Mouse (Mus musculus) liver, embryonic 13.5 days (tissue): ENCODE data around the gene Zmym5. TPM values are rescaled to one million over a fixed set of nuclear protein-coding genes. Genes with fewer than 3 reads are reported as not detected.
"Not testable (repeated sequence)": the region's sequence is repeated elsewhere in the genome, so short reads cannot be mapped to it uniquely, and the experiment has no call there.

Source experiments
- ATAC-seq: fragments of 200-750 bp; cut with Nextera tagmentation; 2 replicates; pipeline ENCODE4 v1.8.0; 2017; ENCODE audit warnings: low read depth, mild to moderate bottlenecking, moderate number of reproducible peaks, moderate library complexity
- DNase-seq: peaks from one replicate; pipeline ENCODE4 v3.0.0; 2022
- H3K27ac ChIP-seq: fragments of 300-500 bp; sonication (generic); 2 replicates; pipeline ENCODE4 v1.5.1; 2015; ENCODE audit warnings: moderate library complexity, mild to moderate bottlenecking, inconsistent platforms
- H3K27me3 ChIP-seq: fragments of 300-500 bp; sonication (generic); 2 replicates; pipeline ENCODE4 v1.6.1; 2015; ENCODE audit warnings: mild to moderate bottlenecking, inconsistent platforms
- H3K36me3 ChIP-seq: fragments of 300-500 bp; sonication (generic); 2 replicates; pipeline ENCODE4 v1.6.1; 2015; ENCODE audit warnings: mild to moderate bottlenecking, inconsistent platforms
- H3K4me1 ChIP-seq: fragments of 300-500 bp; sonication (generic); replicated peaks from 2 replicates; pipeline ENCODE4 v1.6.1; 2015; ENCODE audit warnings: inconsistent platforms
- H3K4me2 ChIP-seq: fragments of 300-500 bp; sonication (generic); 2 replicates; pipeline ENCODE4 v1.6.1; 2015; ENCODE audit warnings: inconsistent platforms, mild to moderate bottlenecking, moderate library complexity
- H3K4me3 ChIP-seq: fragments of 300-500 bp; sonication (generic); replicated peaks from 2 replicates; pipeline ENCODE4 v1.5.1; 2015; ENCODE audit warnings: mild to moderate bottlenecking, inconsistent platforms
- H3K9ac ChIP-seq: fragments of 300-500 bp; sonication (generic); 2 replicates; pipeline ENCODE4 v1.6.1; 2015; ENCODE audit warnings: mild to moderate bottlenecking, inconsistent platforms
- H3K9me3 ChIP-seq: fragments of 300-500 bp; sonication (generic); replicated peaks from 2 replicates; pipeline ENCODE4 v1.6.1; 2016; ENCODE audit warnings: inconsistent platforms
- WGBS: fragments of 180-500 bp; shearing (Covaris S2); methylation state at CpG from one replicate; pipeline ENCODE4 v1.1.7; 2015; ENCODE audit not compliant: insufficient replicate concordance; 5-methylcytosine and 5-hydroxymethylcytosine counted together
- polyA plus RNA-seq: library from polyadenylated mRNA; unstranded; fragments of >200 nt; fragmentation: Nextera tagmentation; extraction: Ambion mirVana; gene quantifications from 2 replicates; pipeline ENCODE4 v1.2.1, GENCODE M21; 2015

The Zmym5 gene
- polyA plus RNA-seq, 1 experiment from 2014 or later = 9.1 TPM

- WGBS = 53% methylated on average over 4 of the region's 4 CpGs
- no peak for ATAC-seq
- no peak for DNase-seq
- Histone ChIP-seq H3K9me3 (no peaks in the 10 kb centered on the region), H3K27me3 (0 out of 2 replicates have a peak, but pooled peaks cover 4% of the 10 kb centered on the region), H3K27ac (no peak overlapping the region), H3K4me1 (peaks cover 12% of the 10 kb centered on the region), H3K9ac (no peak overlapping the region), H3K4me2 (no peak overlapping the region), H3K36me3 (no peaks in the 10 kb centered on the region), H3K4me3 (no peak overlapping the region)
These were observed 5.6 kb upstream of the Zmym5 start for GRCm38 (mm10) chr14:56817131-56817530.

DNA sequence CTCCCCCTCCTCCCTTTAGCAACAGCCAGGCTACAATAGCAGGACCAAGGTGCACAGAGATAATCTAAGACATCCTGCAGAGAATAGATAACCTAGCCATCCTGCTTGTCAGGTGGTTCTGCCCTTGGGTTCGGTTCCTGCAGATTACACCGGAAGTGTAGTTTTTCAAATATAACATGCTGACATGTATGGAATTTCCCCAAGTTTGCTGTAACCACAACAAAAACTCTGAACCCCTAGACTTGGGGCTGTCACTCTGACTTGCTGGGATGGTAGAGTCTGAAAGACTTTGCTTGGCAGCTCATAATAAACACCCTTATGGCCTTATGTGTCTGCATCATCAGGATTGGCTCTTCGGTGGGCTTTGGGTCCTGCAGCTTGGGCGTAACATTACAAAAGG, 5.0 kb upstream of the Zmym5 start:
- Histone ChIP-seq H3K36me3 (no peaks in the 10 kb centered on the region), H3K27me3 (0 out of 2 replicates have a peak, but pooled peaks cover 4% of the 10 kb centered on the region), H3K9ac (no peak overlapping the region), H3K9me3 (no peaks in the 10 kb centered on the region), H3K4me3 (no peak overlapping the region), H3K4me2 (no peak overlapping the region), H3K27ac (no peak overlapping the region), H3K4me1 (peaks cover 12% of the 10 kb centered on the region)
- 65% methylated on average over 4 of the region's 4 CpGs for WGBS
- ATAC-seq = no peak
- no peak for DNase-seq

DNA sequence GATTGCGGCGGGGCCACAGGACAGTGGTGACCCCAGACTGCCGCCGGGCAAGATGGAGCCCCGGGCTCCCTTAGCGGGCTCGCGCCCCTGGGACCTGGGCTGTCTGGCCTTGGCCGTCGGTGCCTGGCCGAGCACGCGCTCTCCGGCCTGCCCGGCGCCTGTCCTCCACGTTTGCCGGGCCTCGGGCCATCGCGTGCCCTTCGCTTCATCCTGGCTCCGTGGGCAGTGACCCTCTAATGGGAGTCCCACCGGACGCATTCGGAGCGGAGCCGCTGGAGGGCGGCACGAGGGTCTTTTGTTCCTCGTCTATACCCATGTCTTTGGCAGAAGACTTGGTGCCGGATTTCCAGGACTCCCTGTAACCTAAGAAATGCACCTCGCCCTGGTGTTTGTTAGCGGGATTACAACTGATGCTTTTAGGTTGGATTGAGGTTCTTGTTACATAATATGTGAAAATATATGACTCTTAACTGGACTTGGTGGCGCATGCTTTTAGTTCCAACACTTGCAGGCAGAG, 1.1 kb upstream of the Zmym5 start:
- Histone ChIP-seq H3K27ac (peak overlapping the region; percentile 83), H3K36me3 (no peaks in the 10 kb centered on the region), H3K9me3 (no peaks in the 10 kb centered on the region), H3K27me3 (0 out of 2 replicates have a peak, but pooled peaks cover 4% of the 10 kb centered on the region), H3K4me1 (peaks cover 31% of the 10 kb centered on the region), H3K4me2 (peak overlapping the region; percentile 90), H3K9ac (peak overlapping the region; percentile 85), H3K4me3 (peak overlapping the region; percentile 80)
- ATAC-seq (no peak), DNase-seq (peak; percentile 61)
- under 1% methylated on average over 35 of the region's 35 CpGs for WGBS

GRCm38 (mm10) chr14:56810781-56811690, 480 bp downstream of the Zmym5 start:
- H3K27me3 ChIP-seq, H3K36me3 ChIP-seq, H3K9me3 ChIP-seq: not testable (repeated sequence)
- H3K27ac ChIP-seq = peak overlapping the region; percentile 87
- H3K4me2 ChIP-seq = peak overlapping the region; percentile 73
- WGBS = under 1% methylated on average over 44 of the region's 86 CpGs
- ATAC-seq (peak; percentile 82), DNase-seq (peak; percentile 56)
- H3K4me1 ChIP-seq = peaks cover 31% of the 10 kb centered on the region
- peak overlapping the region; percentile 87 for H3K9ac ChIP-seq
- H3K4me3 ChIP-seq = peak overlapping the region; percentile 80

- no peak overlapping the region for H3K27ac ChIP-seq
- ATAC-seq (no peak), DNase-seq (peak; percentile 36)
- H3K4me1 ChIP-seq = no peaks in the 10 kb centered on the region
- no peak overlapping the region for H3K4me2 ChIP-seq
- no peak overlapping the region for H3K9ac ChIP-seq
- 35% methylated on average over 2 of the region's 2 CpGs for WGBS
- H3K27me3 ChIP-seq = no peaks in the 10 kb centered on the region
- peaks cover 55% of the 10 kb centered on the region for H3K36me3 ChIP-seq
- no peaks in the 10 kb centered on the region for H3K9me3 ChIP-seq
- H3K4me3 ChIP-seq = no peak overlapping the region
These were observed 18.3 kb downstream of the Zmym5 start for GRCm38 (mm10) chr14:56793243-56793642.

GRCm38 (mm10) chr14:56784575-56784974, 26.9 kb downstream of the Zmym5 start:
- Histone ChIP-seq H3K27me3 (no peaks in the 10 kb centered on the region), H3K27ac (no peak overlapping the region), H3K9ac (no peak overlapping the region), H3K4me1 (peaks cover 2% of the 10 kb centered on the region; the same call in 1 of the 2 replicates), H3K36me3 (no peaks in the 10 kb centered on the region), H3K4me2 (no peak overlapping the region), H3K9me3 (no peaks in the 10 kb centered on the region), H3K4me3 (no peak overlapping the region)
- 31% methylated on average over 1 of the region's 1 CpGs for WGBS
- DNase-seq = no peak
- ATAC-seq = no peak

GRCm38 (mm10) chr14:56778933-56779300, 32.6 kb downstream of the Zmym5 start:
- Histone ChIP-seq H3K9ac (peak overlapping the region; percentile 96), H3K4me2 (peak overlapping the region; percentile 90), H3K4me1 (peaks cover 38% of the 10 kb centered on the region), H3K36me3 (0 out of 2 replicates have a peak, but pooled peaks cover 3% of the 10 kb centered on the region), H3K9me3 (no peaks in the 10 kb centered on the region), H3K27ac (peak overlapping the region; percentile 94), H3K27me3 (no peaks in the 10 kb centered on the region), H3K4me3 (peak overlapping the region; percentile 93)
- DNase-seq = no peak
- peak; percentile 7; the same call in 1 of the 2 replicates for ATAC-seq
- 26% methylated on average over 3 of the region's 3 CpGs for WGBS

DNA sequence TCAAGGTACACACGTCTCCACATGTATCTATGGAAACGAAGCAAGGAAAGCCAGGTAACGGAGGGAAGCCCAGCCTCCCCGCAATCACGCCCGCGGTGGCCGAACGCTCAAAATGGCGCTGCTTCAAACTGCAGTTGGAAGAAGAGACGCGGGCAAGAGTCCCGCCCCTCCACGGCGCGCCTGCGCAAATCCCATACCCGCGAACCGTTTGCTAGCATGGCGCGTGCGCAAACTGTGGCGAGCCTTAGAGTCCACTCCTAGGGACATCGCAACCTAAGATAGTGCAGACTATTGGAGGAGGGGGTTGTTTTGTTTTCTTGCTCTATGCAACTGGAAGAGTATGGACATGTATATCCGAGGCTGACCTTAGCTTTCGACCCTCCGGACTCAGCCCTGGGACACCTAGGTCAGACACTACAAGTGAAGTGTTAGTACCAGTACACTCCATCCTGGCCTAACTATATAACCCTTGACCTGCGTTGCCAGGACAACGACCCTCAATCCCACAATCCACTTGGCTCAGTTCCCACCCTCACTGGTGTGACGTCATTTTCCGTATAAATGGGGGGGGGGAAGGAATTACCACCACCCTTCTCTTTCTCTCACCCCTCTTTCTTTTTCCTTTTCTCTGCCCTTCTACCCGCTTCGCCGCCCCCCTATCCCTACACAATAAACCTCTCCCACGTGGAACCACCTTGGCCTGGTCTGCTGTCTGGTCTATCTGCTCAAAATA, 33.1 kb downstream of the Zmym5 start, which contains the start of gene Pspc1:
Gene Pspc1, minus strand, starts transcription at position 117 of the 733 bp plus-strand sequence.
- no peaks in the 10 kb centered on the region for H3K27me3 ChIP-seq
- under 1% methylated on average over 36 of the region's 36 CpGs for WGBS
- peaks cover 43% of the 10 kb centered on the region for H3K4me1 ChIP-seq
- peak within 1 kb of the TSS; percentile 96 for H3K9ac ChIP-seq
- H3K27ac ChIP-seq = peak within 1 kb of the TSS; percentile 94
- ATAC-seq (peak; percentile 94), DNase-seq (peak; percentile 96)
- no peaks in the 10 kb centered on the region for H3K9me3 ChIP-seq
- H3K4me2 ChIP-seq = peak within 1 kb of the TSS; percentile 90
- 0 out of 2 replicates have a peak, but pooled peaks cover 3% of the 10 kb centered on the region for H3K36me3 ChIP-seq
- peak within 1 kb of the TSS; percentile 93 for H3K4me3 ChIP-seq

GRCm38 (mm10) chr14:56777360-56778136, 34.0 kb downstream of the Zmym5 start:
- H3K27me3 ChIP-seq = no peaks in the 10 kb centered on the region
- H3K4me3 ChIP-seq = peak overlapping the region; percentile 93
- H3K4me2 ChIP-seq = peak overlapping the region; percentile 90
- H3K9ac ChIP-seq = peak overlapping the region; percentile 96
- no peaks in the 10 kb centered on the region for H3K9me3 ChIP-seq
- H3K36me3 ChIP-seq = peaks cover 10% of the 10 kb centered on the region
- DNase-seq (peak; percentile 80), ATAC-seq (peak; percentile 64)
- H3K27ac ChIP-seq = peak overlapping the region; percentile 94
- under 1% methylated on average over 71 of the region's 71 CpGs for WGBS
- peaks cover 43% of the 10 kb centered on the region for H3K4me1 ChIP-seq

GRCm38 (mm10) chr14:56776571-56777238, 34.8 kb downstream of the Zmym5 start:
- peak overlapping the region; percentile 90 for H3K4me2 ChIP-seq
- no peaks in the 10 kb centered on the region for H3K9me3 ChIP-seq
- peak overlapping the region; percentile 96 for H3K9ac ChIP-seq
- H3K4me1 ChIP-seq = peaks cover 43% of the 10 kb centered on the region
- ATAC-seq (no peak), DNase-seq (peak; percentile 13)
- peak overlapping the region; percentile 93 for H3K4me3 ChIP-seq
- H3K27me3 ChIP-seq = no peaks in the 10 kb centered on the region
- peak overlapping the region; percentile 94; the same call in 1 of the 2 replicates for H3K27ac ChIP-seq
- peaks cover 15% of the 10 kb centered on the region for H3K36me3 ChIP-seq
- WGBS = 15% methylated on average over 11 of the region's 11 CpGs
